ENCODE assay signal across 8 mouse cellular contexts in the genomic region with DNA sequence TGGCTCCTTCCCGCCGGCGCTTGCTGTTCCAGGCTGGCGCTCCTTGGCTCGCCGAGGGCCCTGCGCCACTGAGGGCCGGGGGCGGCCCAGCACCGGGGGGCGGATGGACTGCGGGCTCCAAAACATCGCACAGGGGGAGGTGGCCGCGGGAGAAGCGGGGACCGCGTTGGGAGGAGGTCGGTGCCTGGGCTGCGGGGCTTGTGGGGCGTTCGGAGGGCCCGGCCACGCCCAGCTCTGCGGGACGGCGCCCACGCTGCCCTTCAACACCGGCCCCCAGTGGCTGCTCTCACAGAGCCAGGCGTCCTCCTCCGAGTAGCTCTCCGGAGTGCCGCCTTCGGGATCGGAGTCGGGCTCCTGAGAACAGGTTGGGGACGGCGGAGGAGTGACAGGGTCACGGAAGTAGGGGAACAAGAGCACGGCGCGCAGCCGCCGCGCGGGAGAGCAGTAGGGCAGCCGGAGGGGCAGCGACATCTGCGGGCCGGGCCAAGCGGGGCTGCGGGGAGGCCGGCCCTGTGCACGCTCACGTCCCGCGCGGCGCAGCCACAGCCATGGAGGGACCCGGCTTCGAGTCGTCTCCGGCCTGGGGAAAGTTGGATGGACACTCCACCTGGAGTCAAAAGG. TPM values are rescaled to one million over a fixed set of nuclear protein-coding genes. Genes with fewer than 3 reads are reported as not detected.
A peak's percentile ranks its signal among the peaks of the same experiment; 100 is the strongest.
DNase-seq lines count a peak whose midpoint lies in the region.

No protein-coding gene starts in this region.

- DNase-seq in retina, adult 2 months (ENCODE audit: low read depth, low spot score), result peak; percentile 33
- no peak for DNase-seq in retina, postnatal 1 day
- DNase-seq in cerebellum, adult 9-10 months, result peak; percentile 76
- peak; percentile 60 to 71 for DNase-seq in gastrocnemius, adult 8-10 months (ENCODE audit: low spot score in 2 of 2)
- peak; percentile 79 for DNase-seq in kidney, postnatal 14 days
- DNase-seq in lung, postnatal 14 days, result peak; percentile 68
- peak; percentile 67 for DNase-seq in ovary, postnatal 14 days (ENCODE audit: low spot score)
- DNase-seq in urinary bladder, adult 2 months (ENCODE audit: low spot score), result peak; percentile 75

RNA-seq across cellular contexts. Expression of a gene that starts 0.6 kb away (rescaled TPM):
- 1 to 10 TPM in 1 of 4 experiments, under 1 TPM in 3; 0.40 to 1.2 (median 0.49) TPM for total RNA-seq in gastrocnemius, adult 8-10 months (2022)
- polyA plus RNA-seq in urinary bladder, adult 2 months (2012; rRNA removed), result 0.66 and 0.94 TPM in 2 replicates

RNA-seq across cellular contexts. Expression of a gene that starts 20.4 kb away (rescaled TPM):
- total RNA-seq in gastrocnemius, adult 8-10 months (2022), result 10 to 100 TPM; 18.7 to 31.0 (median 23.8) TPM
- polyA plus RNA-seq in urinary bladder, adult 2 months (2012; rRNA removed), result 8.4 and 10.3 TPM in 2 replicates
